Mouse (Mus musculus) forebrain, embryonic 11.5 days (tissue): Measurements from ENCODE around the gene Fam187b. TPM values are rescaled to one million over a fixed set of nuclear protein-coding genes. Genes with fewer than 3 reads are reported as not detected.

Source experiments
- ATAC-seq: fragments of 200-750 bp; cut with Nextera tagmentation; replicated peaks from 2 replicates; pipeline ENCODE4 v1.8.0; 2017; ENCODE audit warnings: moderate TSS enrichment; ENCODE audit not compliant: low FRiP score
- DNase-seq: peaks from one replicate; pipeline ENCODE4 v3.0.0-alpha.2; 2017; ENCODE audit warnings: low spot score
- H3K27ac ChIP-seq: fragments of 300-500 bp; sonication (generic); 2 replicates; pipeline ENCODE4 v1.5.1; 2014; ENCODE audit warnings: low read depth, low read length
- H3K27me3 ChIP-seq: fragments of 300-500 bp; sonication (generic); 2 replicates; pipeline ENCODE4 v1.6.1; 2014; ENCODE audit warnings: mild to moderate bottlenecking, low read length, mixed read lengths; ENCODE audit not compliant: control insufficient read depth, insufficient read depth
- H3K36me3 ChIP-seq: fragments of 300-500 bp; sonication (generic); 2 replicates; pipeline ENCODE4 v1.6.1; 2014; ENCODE audit warnings: mild to moderate bottlenecking, low read length, moderate library complexity, mixed read lengths; ENCODE audit not compliant: control insufficient read depth, insufficient read depth
- H3K4me1 ChIP-seq: fragments of 300-500 bp; sonication (generic); replicated peaks from 2 replicates; pipeline ENCODE4 v1.6.1; 2014; ENCODE audit warnings: low read length, mixed read lengths; ENCODE audit not compliant: control insufficient read depth, insufficient read depth
- H3K4me2 ChIP-seq: fragments of 300-500 bp; sonication (generic); 2 replicates; pipeline ENCODE4 v1.6.1; 2014; ENCODE audit warnings: low read depth, mild to moderate bottlenecking, low read length, moderate library complexity, mixed read lengths; ENCODE audit not compliant: severe bottlenecking
- H3K4me3 ChIP-seq: fragments of 300-500 bp; sonication (generic); 2 replicates; pipeline ENCODE4 v1.5.1; 2014; ENCODE audit warnings: low read depth, low read length
- H3K9ac ChIP-seq: fragments of 300-500 bp; sonication (generic); 2 replicates; pipeline ENCODE4 v1.6.1; 2014; ENCODE audit warnings: low read length
- H3K9me3 ChIP-seq: fragments of 300-500 bp; sonication (generic); 2 replicates; pipeline ENCODE4 v1.6.1; 2016; ENCODE audit warnings: low read length, mixed read lengths; ENCODE audit not compliant: control insufficient read depth
- WGBS: fragments of 180-500 bp; shearing (Covaris S2); extraction: QIAGEN DNeasy Blood & Tissue Kit; methylation state at CpG from one replicate; pipeline ENCODE4 v1.1.7; 2014; 5-methylcytosine and 5-hydroxymethylcytosine counted together
- polyA plus RNA-seq: library from polyadenylated mRNA; unstranded; fragments of >200 nt; fragmentation: Nextera tagmentation; extraction: Ambion mirVana; gene quantifications from 2 replicates; pipeline ENCODE4 v1.2.1, GENCODE M21; 2014

The Fam187b gene
- polyA plus RNA-seq, 1 experiment from 2014 or later, result 1.3 TPM

DNA sequence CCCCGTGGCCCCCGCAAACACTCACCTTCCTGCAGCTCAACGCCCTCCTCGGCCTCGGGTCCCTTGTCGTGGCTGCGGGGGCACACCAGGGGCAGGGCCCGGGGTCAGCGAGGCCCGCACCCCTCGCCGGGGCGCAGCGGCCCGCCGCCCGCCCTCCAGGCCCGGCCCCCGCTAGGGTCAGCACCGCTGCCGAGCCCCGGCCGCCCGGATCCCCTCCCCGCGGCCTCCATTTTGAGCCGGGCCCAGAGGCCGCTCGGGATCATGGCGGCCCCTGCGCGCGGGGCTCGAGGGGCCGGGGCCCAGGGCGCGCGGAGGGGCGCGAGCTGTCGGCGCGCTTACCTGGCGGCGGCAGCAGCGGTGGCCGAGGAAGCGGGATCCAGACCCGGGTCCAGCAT, 17.2 kb upstream of the Fam187b start:
- Histone ChIP-seq H3K9me3 (no peaks in the 10 kb centered on the region), H3K4me3 (peak overlapping the region; percentile 95), H3K4me1 (peaks cover 10% of the 10 kb centered on the region), H3K4me2 (peak overlapping the region; percentile 90), H3K36me3 (peaks cover 10% of the 10 kb centered on the region), H3K9ac (peak overlapping the region; percentile 96), H3K27me3 (no peaks in the 10 kb centered on the region), H3K27ac (peak overlapping the region; percentile 95)
- DNase-seq (no peak), ATAC-seq (peak; percentile 67)
- under 1% methylated on average over 24 of the region's 49 CpGs for WGBS

DNA sequence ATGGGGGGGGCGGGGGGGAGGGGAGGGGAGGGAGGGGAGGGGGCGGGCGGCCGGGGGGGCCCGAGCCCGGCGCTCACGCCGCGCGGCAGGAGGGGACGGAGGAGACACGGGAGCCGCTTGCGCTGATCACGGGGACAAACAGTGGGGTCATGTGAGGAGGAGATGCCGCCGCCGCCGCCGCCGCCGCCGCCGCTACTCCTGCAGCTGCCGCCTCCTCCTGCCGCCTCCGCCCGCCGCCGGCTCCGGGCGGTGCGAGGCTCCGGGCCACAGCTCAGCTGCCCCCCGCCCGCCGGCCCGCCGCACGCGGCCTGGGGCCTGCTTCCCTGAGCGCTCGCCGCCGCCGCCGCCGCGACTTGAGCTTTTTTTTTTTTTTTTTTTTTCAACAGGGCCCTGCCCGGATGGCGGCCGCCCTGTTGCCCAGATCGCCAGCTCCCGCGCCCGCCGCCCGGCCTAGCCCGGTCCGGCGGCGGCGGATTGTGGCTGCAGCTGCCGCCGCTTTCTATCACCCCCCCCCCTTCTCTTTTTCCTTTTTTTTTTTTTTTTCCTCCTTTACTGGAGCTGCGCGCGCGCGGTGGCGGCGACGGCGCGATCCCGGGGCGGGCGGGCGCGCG, 16.7 kb upstream of the Fam187b start, which contains the start of gene Usf2:
Usf2 (minus strand) TSS at position 48 of the 611 bp plus-strand sequence.
- Histone ChIP-seq H3K4me3 (peak within 1 kb of the TSS; percentile 95), H3K9me3 (no peaks in the 10 kb centered on the region), H3K36me3 (peaks cover 10% of the 10 kb centered on the region), H3K9ac (peak within 1 kb of the TSS; percentile 96), H3K4me1 (peaks cover 10% of the 10 kb centered on the region), H3K27me3 (no peaks in the 10 kb centered on the region), H3K4me2 (peak within 1 kb of the TSS; percentile 90), H3K27ac (peak within 1 kb of the TSS; percentile 95)
- peak; percentile 61 for ATAC-seq
- WGBS, result 0% methylated on average over 28 of the region's 82 CpGs
- peak; percentile 90 for DNase-seq

- H3K4me1 ChIP-seq, result peaks cover 10% of the 10 kb centered on the region
- peak overlapping the region; percentile 35 for H3K4me2 ChIP-seq
- under 1% methylated on average over 43 of the region's 43 CpGs for WGBS
- ATAC-seq (peak; percentile 71), DNase-seq (peak; percentile 94)
- peak overlapping the region; percentile 96 for H3K9ac ChIP-seq
- no peaks in the 10 kb centered on the region for H3K27me3 ChIP-seq
- H3K36me3 ChIP-seq, result peaks cover 10% of the 10 kb centered on the region
- H3K9me3 ChIP-seq, result no peaks in the 10 kb centered on the region
- peak overlapping the region; percentile 95 for H3K4me3 ChIP-seq
- peak overlapping the region; percentile 95 for H3K27ac ChIP-seq
These were observed 16.2 kb upstream of the Fam187b start for GRCm38 (mm10) chr7:30957367-30957783.

- WGBS, result 78% methylated on average over 28 of the region's 28 CpGs
- Histone ChIP-seq H3K4me2 (peak overlapping the region; percentile 35), H3K4me3 (peak overlapping the region; percentile 95), H3K27me3 (no peaks in the 10 kb centered on the region), H3K4me1 (peaks cover 10% of the 10 kb centered on the region), H3K27ac (no peak overlapping the region), H3K9me3 (no peaks in the 10 kb centered on the region), H3K9ac (peak overlapping the region; percentile 96), H3K36me3 (peaks cover 8% of the 10 kb centered on the region)
- DNase-seq (no peak), ATAC-seq (no peak)
These were observed 15.3 kb upstream of the Fam187b start for GRCm38 (mm10) chr7:30958109-30958865.

GRCm38 (mm10) chr7:30958866-30959487, 14.6 kb upstream of the Fam187b start:
- peaks cover 4% of the 10 kb centered on the region for H3K36me3 ChIP-seq

GRCm38 (mm10) chr7:30959786-30960349, 13.7 kb upstream of the Fam187b start:
- H3K4me1 ChIP-seq, result peaks cover 10% of the 10 kb centered on the region
- ATAC-seq, result no peak
- 86% methylated on average over 6 of the region's 6 CpGs for WGBS
- no peaks in the 10 kb centered on the region for H3K9me3 ChIP-seq
- H3K4me3 ChIP-seq, result no peak overlapping the region
- H3K27me3 ChIP-seq, result no peaks in the 10 kb centered on the region
- no peak for DNase-seq
- no peaks in the 10 kb centered on the region for H3K36me3 ChIP-seq
- no peak overlapping the region for H3K4me2 ChIP-seq
- no peak overlapping the region for H3K9ac ChIP-seq
- H3K27ac ChIP-seq, result no peak overlapping the region

More at GRCm38 (mm10) chr7:30958866-30959487, 14.6 kb upstream of the Fam187b start:
- Histone ChIP-seq H3K9me3 (no peaks in the 10 kb centered on the region), H3K4me1 (peaks cover 10% of the 10 kb centered on the region), H3K9ac (no peak overlapping the region), H3K4me3 (no peak overlapping the region), H3K4me2 (no peak overlapping the region), H3K27me3 (no peaks in the 10 kb centered on the region), H3K27ac (no peak overlapping the region)
- DNase-seq, result no peak
- 98% methylated on average over 9 of the region's 9 CpGs for WGBS
- no peak for ATAC-seq

DNA sequence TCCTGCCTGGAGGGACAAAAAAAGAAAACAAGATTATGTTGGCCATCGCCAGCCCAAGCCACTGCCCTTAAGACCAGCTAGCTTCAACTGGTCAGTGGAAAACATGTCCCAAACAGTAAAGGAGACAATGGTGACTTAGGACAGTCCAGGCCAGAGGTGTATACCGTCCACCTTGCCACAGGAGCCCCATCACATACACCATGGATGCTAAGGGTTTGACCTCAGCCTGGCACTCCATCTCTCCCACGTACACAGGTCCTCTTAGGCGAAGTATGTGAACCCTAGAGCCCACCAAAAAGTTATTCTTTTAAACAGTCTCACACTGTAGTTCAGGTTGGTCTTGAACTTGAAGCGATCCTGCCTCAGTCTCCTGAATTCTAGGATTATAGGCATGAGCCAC, 10.7 kb upstream of the Fam187b start:
- no peaks in the 10 kb centered on the region for H3K36me3 ChIP-seq
- no peak overlapping the region for H3K27ac ChIP-seq
- H3K4me2 ChIP-seq, result no peak overlapping the region
- H3K27me3 ChIP-seq, result no peaks in the 10 kb centered on the region
- DNase-seq, result no peak
- WGBS, result 92% methylated on average over 5 of the region's 5 CpGs
- no peak overlapping the region for H3K9ac ChIP-seq
- no peaks in the 10 kb centered on the region for H3K9me3 ChIP-seq
- no peak for ATAC-seq
- no peak overlapping the region for H3K4me3 ChIP-seq
- H3K4me1 ChIP-seq, result peaks cover 2% of the 10 kb centered on the region; the same call in 1 of the 2 replicates

DNA sequence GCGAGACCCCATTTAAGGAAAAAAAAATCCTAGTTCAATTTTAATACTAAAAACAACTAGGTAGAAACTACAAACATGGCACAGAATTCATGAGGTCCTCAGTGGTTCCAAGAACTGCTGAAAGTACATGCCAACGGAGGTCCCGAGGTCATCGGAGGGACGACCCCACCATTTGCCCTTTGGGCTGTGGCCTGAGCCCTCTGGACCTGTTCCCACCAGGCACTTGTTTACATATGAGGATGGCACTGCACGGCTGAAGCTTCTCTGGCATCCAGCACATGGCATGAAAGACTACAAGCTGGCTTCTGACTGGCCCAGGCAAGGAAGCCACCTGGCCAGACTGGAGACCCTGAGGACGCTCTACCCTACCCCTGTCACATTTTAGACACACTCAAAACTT, 9.2 kb upstream of the Fam187b start:
- WGBS, result 91% methylated on average over 7 of the region's 7 CpGs
- Histone ChIP-seq H3K4me1 (no peaks in the 10 kb centered on the region), H3K4me2 (no peak overlapping the region), H3K36me3 (no peaks in the 10 kb centered on the region), H3K27me3 (no peaks in the 10 kb centered on the region), H3K27ac (no peak overlapping the region), H3K4me3 (no peak overlapping the region), H3K9ac (no peak overlapping the region), H3K9me3 (no peaks in the 10 kb centered on the region)
- no peak for ATAC-seq
- DNase-seq, result no peak
